Mouse (Mus musculus) activated CD4-positive, CD25-positive, alpha-beta regulatory T cell, adult 9 weeks (primary cell): Measurements from ENCODE around the gene Gm15080. TPM values are rescaled to one million over a fixed set of nuclear protein-coding genes. Genes with fewer than 3 reads are reported as not detected.

Experiments
- polyA plus RNA-seq: library from polyadenylated mRNA; unstranded; fragments of 100-300 nt; shearing (Covaris generic); gene quantifications from one replicate; pipeline ENCODE4 v1.2.1, GENCODE M21; 2017

The Gm15080 gene
- not detected for polyA plus RNA-seq

DNA sequence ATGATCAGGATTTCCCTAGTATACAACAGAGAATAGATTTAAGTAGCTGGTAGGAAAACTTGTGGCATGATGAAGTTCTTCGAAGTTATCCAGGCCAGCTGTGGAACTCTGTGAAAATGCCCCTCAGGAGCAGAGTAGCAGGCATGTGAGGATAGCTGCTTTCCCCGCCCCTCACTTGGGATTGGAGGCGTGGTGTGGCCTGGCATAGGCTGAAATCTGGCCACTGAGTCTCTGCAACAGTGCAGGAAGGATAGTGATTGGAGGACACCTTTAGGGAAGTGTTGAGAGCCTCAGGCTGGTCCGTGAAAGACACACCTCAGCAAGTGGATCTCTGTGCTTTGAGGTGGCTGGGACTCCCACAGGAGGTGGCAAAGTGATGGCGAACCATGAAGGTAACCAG is at the start of gene Gm15080:
Gene Gm15080 (plus strand): TSS at position 301 of the 400 bp plus-strand sequence.

Other genes starting within 250 kb of the Gm15080 start
- not detected for gene Gm15128, start 227.0 kb upstream of the Gm15080 start, polyA plus RNA-seq
- gene Gm15107, start 187.7 kb downstream of the Gm15080 start, polyA plus RNA-seq, result not detected